Mouse (Mus musculus) brain, adult 10 weeks (tissue): ENCODE data around the gene Plxna1. TPM values are rescaled to one million over a fixed set of nuclear protein-coding genes. Genes with fewer than 3 reads are reported as not detected.

Source experiments
- polyA plus RNA-seq: library from polyadenylated mRNA; stranded (reverse); fragments of 350-450 nt; fragmentation: Illumina TruSeq; extraction: RNeasy Lipid Tissue Mini Kit (QIAGEN cat#74804); gene quantifications from one replicate; pipeline ENCODE4 v1.2.3, GENCODE M21; 2015; ENCODE audit warnings: low read depth, low replicate concordance

The Plxna1 gene
- 34.9 TPM for polyA plus RNA-seq

DNA sequence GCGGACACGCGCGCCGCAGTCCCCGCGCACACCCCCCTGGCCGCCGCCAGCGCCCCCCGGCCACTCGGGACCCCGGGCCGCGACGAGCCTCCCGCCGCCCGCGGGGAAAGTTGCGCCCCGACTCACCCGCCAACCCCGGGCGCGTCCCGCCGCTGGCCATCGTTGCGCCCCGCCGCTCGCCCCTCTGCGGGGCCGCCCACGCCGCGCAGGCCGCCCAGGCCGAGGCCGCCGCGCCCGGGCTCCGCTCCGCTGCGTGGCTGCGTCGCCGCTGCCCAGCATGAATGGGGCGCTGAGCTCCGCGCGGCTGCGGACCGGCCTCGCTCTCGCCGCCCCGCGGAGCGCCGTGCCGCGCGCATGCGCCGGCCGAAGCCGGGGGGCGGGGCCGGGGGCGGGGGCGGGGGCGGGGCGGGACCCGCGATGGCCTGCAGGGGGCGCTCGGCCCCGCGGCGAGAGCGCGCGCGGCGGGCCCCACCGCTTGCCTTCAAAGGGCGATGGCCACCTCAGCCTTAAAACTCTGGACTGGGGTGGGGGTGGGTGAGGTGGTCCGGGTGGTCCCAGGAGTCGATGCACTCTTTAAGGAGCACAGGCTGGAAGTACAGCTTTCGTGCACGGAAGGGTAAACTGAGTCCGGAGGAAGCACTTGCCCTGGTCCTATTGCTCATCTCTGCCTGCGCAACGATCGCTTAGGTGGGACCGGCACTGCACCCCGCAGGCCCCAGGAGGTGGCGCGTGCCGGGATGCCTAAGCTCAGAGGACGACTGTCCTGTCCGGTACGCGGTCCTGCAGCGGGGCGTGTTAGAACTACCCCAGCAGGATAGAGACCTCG, at the start of gene Plxna1:
TSS of gene Plxna1 (minus strand) at position 340 of the 826 bp plus-strand sequence.

Other genes starting within 250 kb of the Plxna1 start
- 123 TPM for gene Chchd6, start 233.0 kb upstream of the Plxna1 start, polyA plus RNA-seq